Mouse (Mus musculus): ENCODE measurements around the gene Krtcap2. TPM values are rescaled to one million over a fixed set of nuclear protein-coding genes. Genes with fewer than 3 reads are reported as not detected.
A peak's percentile ranks its signal among the peaks of the same experiment; 100 is the strongest.

Gene Krtcap2
- polyA plus RNA-seq, 1 experiment from 2014 or later, result 196 TPM

- H3K27me3 ChIP-seq, result peaks cover 25% of the 10 kb centered on the region
- no peaks in the 10 kb centered on the region for H3K9me3 ChIP-seq
- no peaks in the 10 kb centered on the region for H3K36me3 ChIP-seq
- H3K4me1 ChIP-seq (replicated peaks), result peaks cover 40% of the 10 kb centered on the region
- peak overlapping the region; percentile 43; the same call in 1 of the 2 replicates for H3K27ac ChIP-seq (replicated peaks)
- peak overlapping the region; percentile 43 for H3K4me3 ChIP-seq
- 1% methylated on average over 35 of the region's 35 CpGs for WGBS
- H3K9ac ChIP-seq, result peak overlapping the region; percentile 44
- ATAC-seq (ENCODE audit: low FRiP score, low read depth), result peak; percentile 73
- peak overlapping the region; percentile 70 for H3K4me2 ChIP-seq
Observed at GRCm38 (mm10) chr3:89279153-89279890, 33.6 kb downstream of the Krtcap2 start.

- H3K27ac ChIP-seq (replicated peaks), result peak overlapping the region; percentile 43; the same call in 1 of the 2 replicates
- H3K4me2 ChIP-seq, result peak overlapping the region; percentile 70
- under 1% methylated on average over 29 of the region's 29 CpGs for WGBS
- ATAC-seq (ENCODE audit: low FRiP score, low read depth), result no peak; the same call in 1 of the 2 replicates
- H3K4me1 ChIP-seq (replicated peaks), result peaks cover 40% of the 10 kb centered on the region
- H3K4me3 ChIP-seq, result peak overlapping the region; percentile 43
- H3K9me3 ChIP-seq, result no peaks in the 10 kb centered on the region
- no peaks in the 10 kb centered on the region for H3K36me3 ChIP-seq
- peaks cover 25% of the 10 kb centered on the region for H3K27me3 ChIP-seq
- H3K9ac ChIP-seq, result peak overlapping the region; percentile 44; the same call in 1 of the 2 replicates
Observed at GRCm38 (mm10) chr3:89280050-89280605, 34.4 kb downstream of the Krtcap2 start.

- Histone ChIP-seq H3K9ac (peak within 1 kb of the TSS; percentile 44), H3K27ac (replicated peaks) (peak within 1 kb of the TSS; percentile 43; the same call in 1 of the 2 replicates), H3K9me3 (no peaks in the 10 kb centered on the region), H3K4me2 (peak within 1 kb of the TSS; percentile 70), H3K4me3 (peak within 1 kb of the TSS; percentile 43), H3K36me3 (no peaks in the 10 kb centered on the region), H3K4me1 (replicated peaks) (peaks cover 40% of the 10 kb centered on the region), H3K27me3 (peaks cover 25% of the 10 kb centered on the region)
- under 1% methylated on average over 52 of the region's 52 CpGs for WGBS
- ATAC-seq (ENCODE audit: low FRiP score, low read depth), result peak; percentile 23; the same call in 1 of the 2 replicates
Observed at GRCm38 (mm10) chr3:89280606-89281511, 35.1 kb downstream of the Krtcap2 start, which contains the start of gene Efna1. Gene Efna1 (minus strand): TSS chr3:89281142.

- WGBS, result 10% methylated on average over 20 of the region's 20 CpGs
- Histone ChIP-seq H3K9me3 (no peaks in the 10 kb centered on the region), H3K9ac (peak overlapping the region; percentile 44), H3K27ac (replicated peaks) (no peak overlapping the region), H3K27me3 (peaks cover 25% of the 10 kb centered on the region), H3K4me1 (replicated peaks) (peaks cover 40% of the 10 kb centered on the region), H3K36me3 (no peaks in the 10 kb centered on the region), H3K4me3 (peak overlapping the region; percentile 43), H3K4me2 (peak overlapping the region; percentile 70)
- ATAC-seq (ENCODE audit: low FRiP score, low read depth), result no peak
Observed at GRCm38 (mm10) chr3:89281579-89282290, 36.0 kb downstream of the Krtcap2 start.

- Histone ChIP-seq H3K9me3 (no peaks in the 10 kb centered on the region), H3K9ac (no peak overlapping the region), H3K4me3 (no peak overlapping the region), H3K27ac (replicated peaks) (no peak overlapping the region), H3K36me3 (no peaks in the 10 kb centered on the region), H3K4me1 (replicated peaks) (peaks cover 40% of the 10 kb centered on the region), H3K27me3 (peaks cover 25% of the 10 kb centered on the region), H3K4me2 (no peak overlapping the region)
- whole genome bisulfite sequencing, result 25% methylated on average over 4 of the region's 4 CpGs
- no peak for ATAC-seq (ENCODE audit: low FRiP score, low read depth)
Observed at GRCm38 (mm10) chr3:89282291-89282643, 36.5 kb downstream of the Krtcap2 start.

GRCm38 (mm10) chr3:89284261-89284660 is 38.5 kb downstream of the Krtcap2 start:
- ATAC-seq (ENCODE audit: low FRiP score, low read depth), result no peak
- WGBS, result 87% methylated on average over 3 of the region's 3 CpGs
- Histone ChIP-seq H3K4me1 (replicated peaks) (peaks cover 30% of the 10 kb centered on the region), H3K9ac (no peak overlapping the region), H3K36me3 (no peaks in the 10 kb centered on the region), H3K27ac (replicated peaks) (no peak overlapping the region), H3K27me3 (peaks cover 10% of the 10 kb centered on the region), H3K4me2 (no peak overlapping the region), H3K4me3 (no peak overlapping the region), H3K9me3 (no peaks in the 10 kb centered on the region)

GRCm38 (mm10) chr3:89285526-89285925 is 39.8 kb downstream of the Krtcap2 start:
- Histone ChIP-seq H3K4me3 (no peak overlapping the region), H3K9me3 (no peaks in the 10 kb centered on the region), H3K4me1 (replicated peaks) (peaks cover 17% of the 10 kb centered on the region), H3K9ac (no peak overlapping the region; the same call in 1 of the 2 replicates), H3K27me3 (peaks cover 9% of the 10 kb centered on the region; the same call in 1 of the 2 replicates), H3K4me2 (no peak overlapping the region), H3K27ac (replicated peaks) (no peak overlapping the region), H3K36me3 (no peaks in the 10 kb centered on the region)
- WGBS, result 31% methylated on average over 2 of the region's 2 CpGs
- no peak for ATAC-seq (ENCODE audit: low FRiP score, low read depth)

- Histone ChIP-seq H3K27me3 (peaks cover 2% of the 10 kb centered on the region; the same call in 1 of the 2 replicates), H3K27ac (replicated peaks) (no peak overlapping the region), H3K36me3 (no peaks in the 10 kb centered on the region), H3K9me3 (no peaks in the 10 kb centered on the region), H3K4me1 (replicated peaks) (peaks cover 2% of the 10 kb centered on the region; the same call in 1 of the 2 replicates), H3K9ac (no peak overlapping the region), H3K4me2 (no peak overlapping the region), H3K4me3 (no peak overlapping the region)
- ATAC-seq (ENCODE audit: low FRiP score, low read depth), result no peak
- WGBS, result 62% methylated on average over 5 of the region's 5 CpGs
Observed at GRCm38 (mm10) chr3:89287286-89287685, 41.5 kb downstream of the Krtcap2 start.

- Histone ChIP-seq H3K4me2 (no peak overlapping the region), H3K4me1 (replicated peaks) (no peaks in the 10 kb centered on the region), H3K36me3 (no peaks in the 10 kb centered on the region), H3K9me3 (no peaks in the 10 kb centered on the region), H3K27me3 (no peaks in the 10 kb centered on the region), H3K27ac (replicated peaks) (no peak overlapping the region), H3K9ac (no peak overlapping the region), H3K4me3 (no peak overlapping the region)
- no peak for ATAC-seq (ENCODE audit: low FRiP score, low read depth)
- WGBS, result 47% methylated on average over 7 of the region's 7 CpGs
Observed at GRCm38 (mm10) chr3:89288503-89288928, 42.8 kb downstream of the Krtcap2 start.

- H3K9ac ChIP-seq, result no peak overlapping the region
- WGBS, result 79% methylated on average over 10 of the region's 10 CpGs
- no peak overlapping the region for H3K27ac ChIP-seq (replicated peaks)
- H3K4me3 ChIP-seq, result no peak overlapping the region
- H3K9me3 ChIP-seq, result no peaks in the 10 kb centered on the region
- no peak overlapping the region for H3K4me2 ChIP-seq
- H3K27me3 ChIP-seq, result no peaks in the 10 kb centered on the region
- no peak for ATAC-seq (ENCODE audit: low FRiP score, low read depth)
- no peaks in the 10 kb centered on the region for H3K36me3 ChIP-seq
- no peaks in the 10 kb centered on the region for H3K4me1 ChIP-seq (replicated peaks)
Observed at GRCm38 (mm10) chr3:89291874-89292273, 46.1 kb downstream of the Krtcap2 start.

GRCm38 (mm10) chr3:89292303-89292702 is 46.5 kb downstream of the Krtcap2 start:
- Histone ChIP-seq H3K9ac (no peak overlapping the region), H3K4me1 (replicated peaks) (no peaks in the 10 kb centered on the region), H3K27ac (replicated peaks) (no peak overlapping the region), H3K9me3 (no peaks in the 10 kb centered on the region), H3K36me3 (no peaks in the 10 kb centered on the region), H3K4me2 (no peak overlapping the region), H3K4me3 (no peak overlapping the region), H3K27me3 (no peaks in the 10 kb centered on the region)
- ATAC-seq (ENCODE audit: low FRiP score, low read depth), result no peak
- WGBS, result 75% methylated on average over 5 of the region's 5 CpGs
